ENCODE assay signal across 11 mouse cellular contexts in the genomic region with DNA sequence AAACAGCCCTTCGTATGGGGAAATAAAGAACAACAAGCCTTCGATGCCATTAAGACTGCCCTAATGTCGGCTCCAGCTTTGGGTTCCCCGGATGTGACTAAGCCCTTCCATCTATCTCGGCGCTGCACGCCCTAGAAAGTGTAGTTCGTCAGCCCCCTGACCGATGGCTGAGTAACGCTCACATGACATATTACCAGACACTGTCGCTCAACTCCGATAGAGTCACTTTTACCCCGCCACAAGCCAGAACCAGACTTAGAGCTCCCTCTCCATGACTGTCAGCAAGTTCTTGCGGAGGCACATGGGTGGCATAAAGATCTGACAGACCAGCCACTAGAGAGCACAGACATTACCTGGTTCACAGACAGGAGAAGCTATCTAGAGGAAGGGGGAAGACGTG. TPM values are rescaled to one million over a fixed set of nuclear protein-coding genes. Genes with fewer than 3 reads are reported as not detected.
DNase-seq lines count a peak whose midpoint lies in the region; ATAC-seq and TF ChIP-seq lines count a peak whose summit lies in the region.
"Had no signal": no experiment of that assay in that cellular context is flagged by ENCODE, and none has a peak within 500 bp of the region (broad histone marks: within the 10 kb centered on the region; RNA-seq: fewer than 3 reads in every experiment).

No protein-coding gene starts in this region.

- peak overlapping the region; percentile 65 for H3K4me2 ChIP-seq in hindbrain, embryonic 15.5 days
- no peak overlapping the region for H3K4me2 ChIP-seq in hindbrain, postnatal 0 days (ENCODE audit: low read depth, low read length)
- peak overlapping the region; percentile 69; the same call in 1 of the 2 replicates for H3K4me2 ChIP-seq in midbrain, embryonic 16.5 days (ENCODE audit: low read length)
- H3K4me2 ChIP-seq in midbrain, postnatal 0 days (ENCODE audit: low read depth, low read length, poor library complexity, severe bottlenecking): no peak overlapping the region
- H3K4me2 ChIP-seq in limb, embryonic 13.5 days (replicated peaks): peak overlapping the region; percentile 75

- no peak overlapping the region for H3K9ac ChIP-seq in hindbrain, embryonic 15.5 days
- no peak overlapping the region for H3K9ac ChIP-seq in hindbrain, postnatal 0 days (replicated peaks; ENCODE audit: low read length)
- no peak overlapping the region for H3K9ac ChIP-seq in midbrain, embryonic 16.5 days (ENCODE audit: low read depth, low read length)
- H3K9ac ChIP-seq in midbrain, postnatal 0 days (replicated peaks; ENCODE audit: low read length, poor library complexity, severe bottlenecking): no peak overlapping the region
- no peak overlapping the region for H3K9ac ChIP-seq in limb, embryonic 13.5 days
- H3K9ac ChIP-seq: hindbrain, embryonic 12.5 days had no signal

- 0 out of 2 replicates have a peak, but pooled peaks cover 6% of the 10 kb centered on the region for H3K9me3 ChIP-seq in hindbrain, embryonic 15.5 days
- H3K9me3 ChIP-seq in hindbrain, postnatal 0 days (ENCODE audit: low read length): peaks cover 5% of the 10 kb centered on the region; the same call in 1 of the 2 replicates
- H3K9me3 ChIP-seq in midbrain, embryonic 16.5 days (replicated peaks; ENCODE audit: control insufficient read depth, low read length, poor library complexity, severe bottlenecking): peaks cover 3% of the 10 kb centered on the region
- H3K9me3 ChIP-seq in midbrain, postnatal 0 days (ENCODE audit: low read length): no peaks in the 10 kb centered on the region
- 0 out of 2 replicates have a peak, but pooled peaks cover 9% of the 10 kb centered on the region for H3K9me3 ChIP-seq in limb, embryonic 13.5 days

- ATAC-seq in hindbrain, embryonic 15.5 days (ENCODE audit: low FRiP score, low read depth): no peak
- ATAC-seq in hindbrain, postnatal 0 days: no peak
- ATAC-seq in midbrain, embryonic 16.5 days: no peak
- no peak for ATAC-seq in midbrain, postnatal 0 days (ENCODE audit: low FRiP score)
- ATAC-seq in limb, embryonic 13.5 days (ENCODE audit: low FRiP score, low read depth): no peak
- no peak for ATAC-seq in CD4-positive, CD25-positive, alpha-beta regulatory T cell, adult 4 months

- no peak overlapping the region for H3K4me3 ChIP-seq in hindbrain, embryonic 15.5 days
- H3K4me3 ChIP-seq in hindbrain, postnatal 0 days (ENCODE audit: low read length): no peak overlapping the region
- H3K4me3 ChIP-seq in midbrain, embryonic 16.5 days (ENCODE audit: low read depth, low read length): no peak overlapping the region
- H3K4me3 ChIP-seq in midbrain, postnatal 0 days (ENCODE audit: low read depth, low read length): no peak overlapping the region
- 0 out of 2 replicates have a peak overlapping the region, but pooled peaks have one; percentile 64 for H3K4me3 ChIP-seq in limb, embryonic 13.5 days

- H3K27ac ChIP-seq in hindbrain, embryonic 15.5 days (replicated peaks): no peak overlapping the region
- no peak overlapping the region for H3K27ac ChIP-seq in hindbrain, postnatal 0 days
- H3K27ac ChIP-seq in midbrain, embryonic 16.5 days (ENCODE audit: low read length): no peak overlapping the region
- no peak overlapping the region for H3K27ac ChIP-seq in midbrain, postnatal 0 days (ENCODE audit: low read depth, low read length)
- no peak overlapping the region for H3K27ac ChIP-seq in limb, embryonic 13.5 days
- H3K27ac ChIP-seq: hindbrain, embryonic 12.5 days had no signal

- peaks cover 3% of the 10 kb centered on the region for H3K36me3 ChIP-seq in hindbrain, embryonic 15.5 days
- H3K36me3 ChIP-seq in hindbrain, postnatal 0 days (ENCODE audit: insufficient read depth, low read length): no peaks in the 10 kb centered on the region
- 0 out of 2 replicates have a peak, but pooled peaks cover 2% of the 10 kb centered on the region for H3K36me3 ChIP-seq in midbrain, embryonic 16.5 days (ENCODE audit: control insufficient read depth, insufficient read depth, low read length)
- H3K36me3 ChIP-seq in midbrain, postnatal 0 days (ENCODE audit: insufficient read depth, low read length): no peaks in the 10 kb centered on the region
- peaks cover 6% of the 10 kb centered on the region for H3K36me3 ChIP-seq in limb, embryonic 13.5 days
- H3K36me3 ChIP-seq: hindbrain, embryonic 12.5 days had no signal

- DNase-seq in hindbrain, postnatal 0 days (ENCODE audit: low spot score): no peak
- no peak for DNase-seq in midbrain, postnatal 0 days (ENCODE audit: low spot score)
- DNase-seq in urinary bladder, postnatal 14 days (ENCODE audit: low spot score): no peak
- DNase-seq: adrenal gland, postnatal 14 days; cerebellum, postnatal 36 days; kidney, adult 9 months had no signal

- TF ChIP-seq CTCF in hindbrain, postnatal 0 days (IDR thresholded peaks at IDR 0.05; ENCODE audit: low read depth): no peak
- no peak for TF ChIP-seq CTCF in midbrain, postnatal 0 days (IDR thresholded peaks at IDR 0.05)

- peaks cover 12% of the 10 kb centered on the region; the same call in 1 of the 2 replicates for H3K4me1 ChIP-seq in hindbrain, embryonic 15.5 days (replicated peaks)
- H3K4me1 ChIP-seq in hindbrain, postnatal 0 days (ENCODE audit: insufficient read depth, low read length): peaks cover 3% of the 10 kb centered on the region; the same call in 1 of the 2 replicates
- H3K4me1 ChIP-seq in midbrain, embryonic 16.5 days (ENCODE audit: control insufficient read depth, insufficient read depth, low read length): peaks cover 11% of the 10 kb centered on the region; the same call in 1 of the 2 replicates
- no peaks in the 10 kb centered on the region for H3K4me1 ChIP-seq in midbrain, postnatal 0 days (ENCODE audit: insufficient read depth, low read length)
- 0 out of 2 replicates have a peak, but pooled peaks cover 6% of the 10 kb centered on the region for H3K4me1 ChIP-seq in limb, embryonic 13.5 days

- H3K27me3 ChIP-seq in hindbrain, embryonic 15.5 days: no peaks in the 10 kb centered on the region
- no peaks in the 10 kb centered on the region for H3K27me3 ChIP-seq in hindbrain, postnatal 0 days (ENCODE audit: insufficient read depth, low read length)
- H3K27me3 ChIP-seq in midbrain, embryonic 16.5 days (ENCODE audit: control insufficient read depth, insufficient read depth, low read depth, low read length): no peaks in the 10 kb centered on the region
- H3K27me3 ChIP-seq in midbrain, postnatal 0 days (ENCODE audit: insufficient read depth, low read length): no peaks in the 10 kb centered on the region
- H3K27me3 ChIP-seq in limb, embryonic 13.5 days: no peaks in the 10 kb centered on the region
- H3K27me3 ChIP-seq: hindbrain, embryonic 12.5 days had no signal

- WGBS in hindbrain, embryonic 15.5 days: 96% methylated on average over 15 of the region's 15 CpGs
- WGBS in hindbrain, postnatal 0 days: 94% methylated on average over 15 of the region's 15 CpGs
- WGBS in midbrain, embryonic 16.5 days: 95% methylated on average over 15 of the region's 15 CpGs
- WGBS in midbrain, postnatal 0 days: 96% methylated on average over 15 of the region's 15 CpGs
- 94% methylated on average over 15 of the region's 15 CpGs for WGBS in limb, embryonic 13.5 days

RNA-seq across cellular contexts. Expression of a gene that starts 16.1 kb away (rescaled TPM):
- 7.5 and 8.3 TPM in 2 replicates for polyA plus RNA-seq in hindbrain, embryonic 15.5 days (2015; fragmentation: Nextera tagmentation; extraction: Ambion mirVana)
- total RNA-seq in hindbrain, postnatal 0 days (2014; rRNA removed): 1.8 and 4.3 TPM in 2 replicates
- polyA plus RNA-seq in hindbrain, postnatal 0 days (2015; fragmentation: Nextera tagmentation; extraction: Ambion mirVana): 5.6 and 6.8 TPM in 2 replicates
- 10.1 and 11.2 TPM in 2 replicates for polyA plus RNA-seq in midbrain, embryonic 16.5 days (2015; fragmentation: Nextera tagmentation; extraction: Ambion mirVana)
- total RNA-seq in midbrain, postnatal 0 days (2014; rRNA removed): 2.8 and 3.5 TPM in 2 replicates
- polyA plus RNA-seq in midbrain, postnatal 0 days (2015; fragmentation: Nextera tagmentation; extraction: Ambion mirVana): 5.7 and 6.6 TPM in 2 replicates
- polyA plus RNA-seq in limb, embryonic 13.5 days (2015; fragmentation: Nextera tagmentation; extraction: Ambion mirVana): 7.0 and 7.6 TPM in 2 replicates
- 10 to 100 TPM; 14.3 to 16.2 TPM for polyA plus RNA-seq in CD4-positive, CD25-positive, alpha-beta regulatory T cell, adult 4 months (2017; shearing (Covaris generic))

RNA-seq across cellular contexts. Expression of a gene that starts 19.2 kb away (rescaled TPM):
- 5.9 and 6.4 TPM in 2 replicates for polyA plus RNA-seq in hindbrain, embryonic 15.5 days (2015; fragmentation: Nextera tagmentation; extraction: Ambion mirVana)
- 0.61 and 3.8 TPM in 2 replicates for total RNA-seq in hindbrain, postnatal 0 days (2014; rRNA removed)
- polyA plus RNA-seq in hindbrain, postnatal 0 days (2015; fragmentation: Nextera tagmentation; extraction: Ambion mirVana): 5.2 and 7.3 TPM in 2 replicates
- polyA plus RNA-seq in midbrain, embryonic 16.5 days (2015; fragmentation: Nextera tagmentation; extraction: Ambion mirVana): 6.0 and 7.1 TPM in 2 replicates
- 2.5 and 3.0 TPM in 2 replicates for total RNA-seq in midbrain, postnatal 0 days (2014; rRNA removed)
- polyA plus RNA-seq in midbrain, postnatal 0 days (2015; fragmentation: Nextera tagmentation; extraction: Ambion mirVana): 7.4 and 8.2 TPM in 2 replicates
- polyA plus RNA-seq in limb, embryonic 13.5 days (2015; fragmentation: Nextera tagmentation; extraction: Ambion mirVana): 1.3 and 1.4 TPM in 2 replicates
- polyA plus RNA-seq in CD4-positive, CD25-positive, alpha-beta regulatory T cell, adult 4 months (2017; shearing (Covaris generic)): 10 to 100 TPM; 48.6 to 79.8 TPM

RNA-seq across cellular contexts. Expression of a gene that starts 25.7 kb away (rescaled TPM):
- 22.7 and 22.9 TPM in 2 replicates for polyA plus RNA-seq in hindbrain, embryonic 15.5 days (2015; fragmentation: Nextera tagmentation; extraction: Ambion mirVana)
- 6.8 and 18.3 TPM in 2 replicates for total RNA-seq in hindbrain, postnatal 0 days (2014; rRNA removed)
- polyA plus RNA-seq in hindbrain, postnatal 0 days (2015; fragmentation: Nextera tagmentation; extraction: Ambion mirVana): 16.7 and 19.4 TPM in 2 replicates
- 21.2 and 24.6 TPM in 2 replicates for polyA plus RNA-seq in midbrain, embryonic 16.5 days (2015; fragmentation: Nextera tagmentation; extraction: Ambion mirVana)
- 9.8 and 10.1 TPM in 2 replicates for total RNA-seq in midbrain, postnatal 0 days (2014; rRNA removed)
- 14.6 and 16.1 TPM in 2 replicates for polyA plus RNA-seq in midbrain, postnatal 0 days (2015; fragmentation: Nextera tagmentation; extraction: Ambion mirVana)
- 25.5 and 27.8 TPM in 2 replicates for polyA plus RNA-seq in limb, embryonic 13.5 days (2015; fragmentation: Nextera tagmentation; extraction: Ambion mirVana)
- 10 to 100 TPM; 28.2 to 43.3 TPM for polyA plus RNA-seq in CD4-positive, CD25-positive, alpha-beta regulatory T cell, adult 4 months (2017; shearing (Covaris generic))

RNA-seq across cellular contexts. Expression of a gene that starts 37.1 kb away (rescaled TPM):
- polyA plus RNA-seq in hindbrain, embryonic 15.5 days (2015; fragmentation: Nextera tagmentation; extraction: Ambion mirVana): 174 and 179 TPM in 2 replicates
- 233 and 250 TPM in 2 replicates for total RNA-seq in hindbrain, postnatal 0 days (2014; rRNA removed)
- 150 and 152 TPM in 2 replicates for polyA plus RNA-seq in hindbrain, postnatal 0 days (2015; fragmentation: Nextera tagmentation; extraction: Ambion mirVana)
- 185 and 187 TPM in 2 replicates for polyA plus RNA-seq in midbrain, embryonic 16.5 days (2015; fragmentation: Nextera tagmentation; extraction: Ambion mirVana)
- total RNA-seq in midbrain, postnatal 0 days (2014; rRNA removed): 227 and 253 TPM in 2 replicates
- 172 and 188 TPM in 2 replicates for polyA plus RNA-seq in midbrain, postnatal 0 days (2015; fragmentation: Nextera tagmentation; extraction: Ambion mirVana)
- 50.4 and 50.7 TPM in 2 replicates for polyA plus RNA-seq in limb, embryonic 13.5 days (2015; fragmentation: Nextera tagmentation; extraction: Ambion mirVana)
- polyA plus RNA-seq in CD4-positive, CD25-positive, alpha-beta regulatory T cell, adult 4 months (2017; shearing (Covaris generic)): not detected

RNA-seq across cellular contexts. Expression of a gene that starts 41.3 kb away (rescaled TPM):
- polyA plus RNA-seq in hindbrain, embryonic 15.5 days (2015; fragmentation: Nextera tagmentation; extraction: Ambion mirVana): 14.4 and 15.4 TPM in 2 replicates
- total RNA-seq in hindbrain, postnatal 0 days (2014; rRNA removed): 4.8 and 8.8 TPM in 2 replicates
- 7.5 and 8.9 TPM in 2 replicates for polyA plus RNA-seq in hindbrain, postnatal 0 days (2015; fragmentation: Nextera tagmentation; extraction: Ambion mirVana)
- 14.1 and 15.6 TPM in 2 replicates for polyA plus RNA-seq in midbrain, embryonic 16.5 days (2015; fragmentation: Nextera tagmentation; extraction: Ambion mirVana)
- total RNA-seq in midbrain, postnatal 0 days (2014; rRNA removed): 7.0 and 9.6 TPM in 2 replicates
- polyA plus RNA-seq in midbrain, postnatal 0 days (2015; fragmentation: Nextera tagmentation; extraction: Ambion mirVana): 7.2 and 9.1 TPM in 2 replicates
- polyA plus RNA-seq in limb, embryonic 13.5 days (2015; fragmentation: Nextera tagmentation; extraction: Ambion mirVana): 13.9 and 14.3 TPM in 2 replicates
- 10 to 100 TPM; 29.3 to 31.1 TPM for polyA plus RNA-seq in CD4-positive, CD25-positive, alpha-beta regulatory T cell, adult 4 months (2017; shearing (Covaris generic))

Comparison
In these comparisons a context has a peak if more than half of its experiments do, and no peak if none do; other contexts are left out.
1. H3K4me2 ChIP-seq: peak in hindbrain, embryonic 15.5 days (single experiment), midbrain, embryonic 16.5 days (single experiment) and limb, embryonic 13.5 days (single experiment); none in hindbrain, postnatal 0 days (single experiment) and midbrain, postnatal 0 days (single experiment).